Mouse (Mus musculus) C2C12 (cell line): Measurements from ENCODE around the gene Eif4g3.

Experiments
- CTCF ChIP-seq: IDR thresholded peaks from one replicate; pipeline ENCODE4 v1.5.1; 2011; ENCODE audit not compliant: control insufficient read depth, insufficient read depth, insufficient read length
- MAX ChIP-seq: IDR thresholded peaks from one replicate; pipeline ENCODE4 v1.6.1; 2011; ENCODE audit warnings: mild to moderate bottlenecking, control low read depth
- MYOG ChIP-seq: IDR thresholded peaks from one replicate; pipeline ENCODE4 v1.6.1; 2011; ENCODE audit not compliant: control insufficient read depth, insufficient read length; ENCODE audit errors: extremely low read depth
- USF1 ChIP-seq: IDR thresholded peaks from one replicate; pipeline ENCODE4 v1.6.1; 2011; ENCODE audit warnings: low read depth, mild to moderate bottlenecking, control low read depth, moderate library complexity

DNA sequence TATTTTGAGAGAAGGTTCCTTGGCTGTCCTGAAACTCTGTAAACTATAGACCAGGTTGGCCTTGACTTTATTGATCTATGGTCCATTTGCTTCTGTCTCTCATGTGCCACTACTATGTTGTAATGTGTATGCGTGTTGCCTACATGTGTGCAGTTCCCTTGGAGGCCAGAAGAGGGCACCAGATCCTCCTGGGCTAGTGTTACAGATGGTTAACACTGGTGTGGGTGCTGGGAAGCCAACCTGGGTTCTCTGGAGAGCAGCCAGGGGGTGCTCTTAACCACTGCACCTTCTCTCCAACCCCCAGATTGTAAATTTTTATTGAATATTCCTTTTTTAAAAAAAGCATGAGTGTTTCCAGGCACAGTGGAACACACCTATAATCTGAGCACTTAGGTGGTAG lies 53.0 kb downstream of the Eif4g3 start:
- TF ChIP-seq USF1 (no peak), CTCF (no peak), MYOG (no peak), MAX (no peak)
